Mouse (Mus musculus): ENCODE results near the gene Tmem199.
A peak's percentile ranks its signal among the peaks of the same experiment; 100 is the strongest.

Tmem199 gene

DNA sequence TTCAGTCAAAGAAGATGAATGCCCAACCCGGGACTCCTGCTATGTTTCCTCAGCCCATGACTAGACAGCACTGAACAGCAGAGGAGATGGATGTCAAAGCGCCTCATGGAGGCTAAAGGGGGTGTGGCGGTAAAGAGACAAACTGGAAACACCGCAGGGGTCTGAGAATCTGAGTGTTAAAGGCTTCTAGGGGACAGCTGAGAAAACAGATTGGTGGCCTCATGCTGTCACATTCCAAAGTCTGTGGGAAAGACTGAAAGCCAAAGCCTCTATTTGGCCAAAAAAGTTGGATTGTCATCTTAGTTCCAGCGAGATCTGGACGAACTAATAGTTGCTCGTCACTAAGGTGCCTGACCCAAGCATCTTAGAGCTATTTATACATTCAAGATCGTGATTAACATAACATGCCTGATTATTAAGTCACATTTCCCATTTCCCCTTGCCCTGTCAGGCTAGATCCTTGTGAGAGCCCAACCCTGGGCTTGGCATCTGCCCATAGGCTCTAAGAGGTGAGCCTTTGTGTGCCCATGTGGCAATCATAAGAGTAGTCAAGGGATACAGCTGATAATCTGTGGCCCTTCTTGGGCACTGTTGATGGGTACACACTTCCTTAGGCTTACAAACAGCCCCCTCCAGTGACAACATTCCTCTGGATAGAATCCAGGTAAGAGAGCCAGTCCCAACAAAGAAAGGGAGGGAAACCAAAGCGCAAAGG is 11.4 kb upstream of the Tmem199 start:
- DNase-seq, result no peak

DNA sequence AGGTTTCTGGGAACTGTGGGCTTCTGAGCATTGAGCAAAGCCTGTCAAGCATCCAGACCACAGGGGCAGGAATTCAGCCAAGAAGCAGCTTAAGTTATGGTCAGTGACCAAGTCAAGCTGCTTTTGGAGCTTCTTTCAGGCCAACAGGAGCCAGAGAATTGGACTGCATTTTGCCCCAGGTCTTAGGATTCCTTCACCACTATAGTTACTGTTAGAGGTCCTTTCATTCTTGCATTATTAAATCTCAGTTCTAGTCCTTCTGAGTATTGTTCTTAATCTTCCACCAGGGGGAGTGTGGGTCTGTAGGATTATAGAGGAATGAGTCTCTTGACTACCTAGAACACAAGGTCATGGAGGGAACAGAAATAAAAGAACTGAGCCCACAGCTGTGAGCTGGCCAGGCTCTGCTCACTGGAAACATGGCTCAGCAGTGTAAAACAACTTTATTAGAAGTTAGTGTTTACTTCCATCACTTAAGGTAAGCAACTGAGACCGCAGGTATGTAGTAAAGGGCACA is 10.6 kb upstream of the Tmem199 start:
- no peak for DNase-seq

DNA sequence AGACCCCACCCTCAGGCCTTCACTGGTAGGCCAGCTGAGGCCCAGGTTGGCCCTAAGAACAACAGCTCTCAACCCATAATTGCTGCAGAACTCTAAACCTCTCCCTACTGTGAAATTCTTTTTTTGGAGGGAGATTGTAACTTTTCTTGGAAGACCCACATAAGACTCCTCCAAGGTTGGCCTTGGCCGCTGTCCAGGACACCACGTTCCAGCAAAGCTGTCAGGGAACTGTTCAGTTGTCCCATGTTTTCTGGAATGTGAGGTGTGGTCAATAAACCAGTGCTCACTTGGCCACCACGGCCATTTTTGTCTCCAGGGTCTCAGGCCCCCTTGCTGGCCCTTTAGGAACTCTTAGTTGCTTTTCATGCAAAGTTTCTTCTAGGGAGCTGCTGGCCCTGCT is 9.9 kb upstream of the Tmem199 start:
- DNase-seq, result no peak

DNA sequence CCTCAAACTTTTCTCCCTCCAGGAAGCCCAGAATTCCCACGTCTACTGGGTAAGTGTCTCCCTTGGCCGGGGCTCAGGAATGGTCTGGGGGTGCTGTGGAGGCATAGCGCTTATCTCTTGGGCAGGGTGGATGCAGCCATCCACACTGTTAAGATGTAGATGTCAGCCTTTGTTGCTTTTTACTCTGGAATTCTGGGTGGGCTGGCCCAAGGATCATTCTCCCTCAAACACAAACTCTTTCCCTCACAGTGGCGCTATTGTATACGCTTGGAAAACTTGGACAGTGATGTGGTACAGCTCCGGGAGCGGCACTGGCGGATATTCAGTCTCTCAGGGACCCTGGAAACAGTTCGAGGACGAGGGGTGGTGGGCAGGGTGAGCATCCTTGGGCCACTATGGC is 7.0 kb upstream of the Tmem199 start:
- no peak for DNase-seq

DNA sequence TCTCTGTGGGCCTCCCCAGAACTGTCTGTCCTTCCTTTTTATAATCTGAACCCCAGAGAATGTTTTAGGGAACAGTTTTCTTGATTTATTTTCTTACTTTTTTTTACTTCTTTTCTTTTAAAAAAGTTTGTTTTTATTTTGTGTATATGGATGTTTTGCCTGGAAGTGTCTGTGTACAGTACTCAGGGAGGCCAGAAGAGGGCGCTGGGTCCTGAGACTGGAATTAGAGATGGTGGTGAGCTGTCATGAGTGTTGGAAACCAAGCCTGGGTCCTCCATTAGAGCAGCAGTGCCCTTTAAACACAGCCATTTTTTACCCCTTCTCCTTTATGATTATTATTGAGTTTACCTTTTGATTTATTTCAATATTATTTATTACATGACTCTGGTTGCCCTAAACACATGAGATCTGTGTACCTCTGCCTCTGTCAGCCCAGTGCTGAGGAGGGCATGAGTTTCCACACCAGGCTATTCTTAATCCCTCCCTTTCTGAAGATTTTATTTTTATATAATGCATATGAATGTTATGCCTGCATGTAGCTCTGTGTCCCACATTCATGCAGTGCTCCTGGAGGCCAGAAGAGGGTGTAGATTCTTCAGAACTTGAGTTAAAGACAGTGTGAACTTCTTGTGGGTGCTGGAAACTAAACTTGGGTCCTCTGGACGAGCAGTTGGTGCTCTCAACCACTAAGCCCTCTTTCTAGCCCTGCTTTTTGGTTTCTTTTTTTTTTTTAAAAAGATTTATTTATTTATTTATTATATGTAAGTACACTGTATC is 3.8 kb upstream of the Tmem199 start:
- DNase-seq, result peak; percentile 39

DNA sequence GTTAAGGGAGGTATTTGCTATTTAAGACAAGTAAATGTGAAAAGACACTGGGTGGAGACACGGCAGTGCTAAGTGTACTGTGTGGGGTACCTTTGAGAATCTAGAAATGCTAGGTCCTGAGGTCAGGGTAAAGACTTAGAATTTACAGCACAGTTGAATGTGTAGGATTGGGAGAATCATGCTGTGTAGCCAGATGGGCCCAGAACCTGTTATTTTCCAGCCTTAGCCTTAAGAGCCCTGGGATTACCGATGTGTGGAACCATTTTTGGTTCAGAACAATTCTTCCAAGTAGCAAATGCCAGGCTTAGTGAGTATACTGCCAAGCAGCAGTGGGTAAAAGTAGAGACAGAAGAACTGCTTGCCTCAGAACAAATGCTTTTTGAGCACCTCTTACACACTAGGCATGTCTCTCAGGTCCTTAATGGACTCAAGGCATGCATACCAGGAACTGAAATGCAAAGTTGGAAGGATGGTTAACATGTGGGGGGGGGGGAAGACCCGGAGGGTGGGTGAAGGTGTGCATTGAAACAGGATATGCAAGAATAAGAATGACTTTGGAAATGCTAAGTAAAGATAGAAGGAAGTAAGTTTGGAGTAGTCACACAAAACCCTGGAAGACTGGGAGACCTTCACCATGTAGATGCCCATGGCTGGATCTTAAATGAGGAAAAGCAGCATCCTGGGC is 1.3 kb upstream of the Tmem199 start:
- DNase-seq, result no peak

DNA sequence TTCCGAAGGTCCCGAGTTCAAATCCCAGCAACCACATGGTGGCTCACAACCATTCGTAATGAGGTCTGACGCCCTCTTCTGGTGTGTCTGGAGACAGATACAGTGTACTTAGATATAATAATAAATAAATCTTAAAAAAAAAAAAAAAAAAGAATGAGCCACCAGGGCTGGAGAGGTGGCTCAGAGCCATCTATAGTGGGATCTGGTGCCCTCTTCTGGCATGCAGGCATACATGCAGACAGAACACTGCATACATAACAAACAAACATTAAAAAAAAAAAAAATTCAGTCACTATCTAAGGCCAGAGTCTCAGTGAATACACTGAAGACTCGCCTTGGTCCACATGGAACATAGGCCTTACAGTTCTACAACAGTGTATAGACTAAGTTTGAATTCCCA is 2.8 kb downstream of the Tmem199 start:
- no peak for DNase-seq

DNA sequence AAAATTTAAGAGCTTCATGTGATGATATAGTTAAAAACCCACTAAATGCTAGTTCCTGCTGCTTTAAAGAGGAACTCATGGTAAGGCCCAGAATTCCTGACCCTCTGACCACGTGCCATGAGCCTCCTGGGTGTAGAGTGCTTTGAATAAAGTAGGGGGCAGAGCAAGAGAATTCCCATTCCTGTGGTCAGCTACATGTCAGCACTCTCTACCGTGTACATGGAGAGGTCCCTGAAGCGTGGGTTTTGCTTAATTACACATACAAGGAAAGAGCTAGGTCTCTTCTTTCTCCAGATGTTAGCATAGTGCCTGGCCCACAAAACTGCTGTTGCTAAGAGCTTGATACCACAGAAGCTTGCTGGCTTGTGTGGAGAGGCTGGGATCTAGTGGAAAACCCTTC is 6.5 kb downstream of the Tmem199 start:
- DNase-seq, result no peak

DNA sequence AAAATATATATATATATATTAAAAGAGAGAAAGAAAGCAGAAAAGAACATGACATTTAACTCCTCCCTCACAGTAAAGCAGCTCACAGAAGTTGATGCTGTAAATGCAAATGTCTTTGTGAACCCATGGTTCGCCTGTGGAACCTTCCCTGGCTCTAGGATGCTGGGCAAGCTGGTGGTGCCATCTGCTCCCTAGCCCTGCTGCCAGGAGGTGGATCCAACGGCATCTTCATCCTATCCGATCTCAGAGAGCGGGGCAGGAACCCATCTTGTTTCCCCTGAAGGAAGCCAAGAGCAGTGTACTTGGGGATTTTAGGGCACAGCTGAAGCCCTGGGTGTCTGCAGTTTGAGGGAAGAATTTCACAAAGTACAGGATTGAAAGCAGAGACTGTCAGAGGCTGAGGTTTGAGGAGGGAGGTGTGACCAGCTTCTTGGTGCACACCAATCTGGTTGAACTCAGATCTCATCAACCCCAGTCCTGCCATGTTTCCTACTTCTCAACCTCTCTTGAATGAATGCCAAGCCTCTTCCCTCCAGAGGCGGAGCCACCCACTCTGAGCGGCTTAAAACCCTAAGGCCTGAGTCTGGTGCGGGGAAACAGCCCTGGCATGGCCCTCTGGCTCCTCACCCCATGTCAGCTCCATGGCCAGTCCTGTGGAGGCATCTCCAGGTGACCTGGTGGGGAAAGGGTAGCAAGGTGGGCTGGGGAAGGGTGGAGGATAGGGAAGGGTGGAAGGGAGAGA is 8.9 kb downstream of the Tmem199 start, which contains the start of gene Sebox:
Gene Sebox (plus strand): TSS at position 539 of the 742 bp plus-strand sequence.
- DNase-seq, result no peak

DNA sequence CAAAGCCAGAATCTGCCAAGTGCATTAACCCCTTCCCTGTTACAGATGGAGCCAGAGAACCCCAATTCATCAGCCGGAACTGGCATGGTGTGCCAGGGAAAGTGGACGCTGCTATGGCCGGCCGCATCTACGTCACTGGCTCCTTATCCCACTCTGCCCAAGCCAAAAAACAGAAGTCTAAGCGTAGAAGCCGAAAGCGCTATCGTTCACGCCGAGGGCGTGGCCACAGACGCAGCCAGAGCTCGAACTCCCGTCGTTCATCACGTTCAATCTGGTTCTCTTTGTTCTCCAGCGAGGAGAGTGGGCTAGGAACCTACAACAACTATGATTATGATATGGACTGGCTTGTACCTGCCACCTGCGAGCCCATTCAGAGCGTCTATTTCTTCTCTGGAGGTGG is 10.4 kb downstream of the Tmem199 start:
- DNase-seq, result no peak

DNA sequence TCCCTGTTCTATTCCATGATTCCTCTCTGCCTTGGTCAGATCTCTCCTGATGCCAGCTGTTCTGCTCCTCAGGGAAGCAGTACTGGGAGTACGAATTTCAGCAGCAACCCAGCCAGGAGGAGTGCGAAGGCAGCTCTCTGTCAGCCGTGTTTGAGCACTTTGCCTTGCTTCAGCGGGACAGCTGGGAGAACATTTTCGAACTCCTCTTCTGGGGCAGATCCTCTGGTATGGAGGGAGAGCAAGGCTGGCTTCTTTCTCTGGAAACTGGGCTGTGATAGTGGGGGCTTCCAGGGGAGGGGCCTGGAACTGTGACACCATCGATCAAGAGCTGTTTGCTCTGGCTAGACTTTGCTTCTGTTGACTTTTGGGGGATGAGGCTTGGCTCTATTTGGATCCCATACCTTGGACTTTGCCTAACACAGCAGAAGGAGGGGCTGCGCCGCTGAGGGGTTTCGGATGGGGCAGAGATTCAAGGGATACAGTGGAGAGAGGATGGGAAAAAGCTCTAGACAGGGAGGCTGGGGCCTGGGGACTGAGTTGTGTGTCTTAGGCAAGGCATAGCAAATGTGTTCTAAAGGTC is 11.3 kb downstream of the Tmem199 start:
- DNase-seq, result peak; percentile 35

DNA sequence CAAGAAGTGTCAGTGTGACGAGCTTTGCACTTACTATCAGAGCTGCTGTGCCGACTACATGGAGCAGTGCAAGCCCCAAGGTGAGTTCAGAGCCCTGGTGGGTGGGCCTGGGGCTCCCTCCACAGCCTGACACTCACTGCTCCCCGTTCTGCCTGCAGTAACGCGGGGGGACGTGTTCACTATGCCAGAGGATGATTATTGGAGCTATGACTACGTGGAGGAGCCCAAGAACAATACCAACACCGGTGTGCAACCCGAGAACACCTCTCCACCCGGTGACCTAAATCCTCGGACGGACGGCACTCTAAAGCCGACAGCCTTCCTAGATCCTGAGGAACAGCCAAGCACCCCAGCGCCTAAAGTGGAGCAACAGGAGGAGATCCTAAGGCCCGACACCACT is 12.4 kb downstream of the Tmem199 start:
- no peak for DNase-seq

DNA sequence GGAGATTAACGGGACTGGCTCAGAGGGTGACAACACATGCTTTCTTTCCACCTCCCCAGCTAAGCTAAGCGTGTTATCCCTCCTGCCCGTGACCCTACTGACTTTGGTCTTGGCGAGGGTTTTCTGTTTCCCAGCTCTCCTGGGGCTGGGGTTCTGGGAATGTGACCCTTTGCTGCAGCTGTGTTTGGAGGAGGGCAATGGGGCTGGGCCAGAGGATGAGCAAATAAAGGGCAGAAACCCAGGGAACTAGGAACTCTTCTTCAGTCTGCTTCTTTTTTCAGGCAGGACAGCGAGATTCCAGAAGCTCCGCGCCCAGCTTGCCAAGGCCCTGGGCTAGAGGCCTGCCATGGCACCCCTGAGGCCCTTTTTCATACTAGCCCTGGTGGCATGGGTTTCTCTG is 13.0 kb downstream of the Tmem199 start, which contains the start of gene Vtn:
Gene Vtn (plus strand): TSS at position 88 of the 400 bp plus-strand sequence.
- DNase-seq, result peak; percentile 38

DNA sequence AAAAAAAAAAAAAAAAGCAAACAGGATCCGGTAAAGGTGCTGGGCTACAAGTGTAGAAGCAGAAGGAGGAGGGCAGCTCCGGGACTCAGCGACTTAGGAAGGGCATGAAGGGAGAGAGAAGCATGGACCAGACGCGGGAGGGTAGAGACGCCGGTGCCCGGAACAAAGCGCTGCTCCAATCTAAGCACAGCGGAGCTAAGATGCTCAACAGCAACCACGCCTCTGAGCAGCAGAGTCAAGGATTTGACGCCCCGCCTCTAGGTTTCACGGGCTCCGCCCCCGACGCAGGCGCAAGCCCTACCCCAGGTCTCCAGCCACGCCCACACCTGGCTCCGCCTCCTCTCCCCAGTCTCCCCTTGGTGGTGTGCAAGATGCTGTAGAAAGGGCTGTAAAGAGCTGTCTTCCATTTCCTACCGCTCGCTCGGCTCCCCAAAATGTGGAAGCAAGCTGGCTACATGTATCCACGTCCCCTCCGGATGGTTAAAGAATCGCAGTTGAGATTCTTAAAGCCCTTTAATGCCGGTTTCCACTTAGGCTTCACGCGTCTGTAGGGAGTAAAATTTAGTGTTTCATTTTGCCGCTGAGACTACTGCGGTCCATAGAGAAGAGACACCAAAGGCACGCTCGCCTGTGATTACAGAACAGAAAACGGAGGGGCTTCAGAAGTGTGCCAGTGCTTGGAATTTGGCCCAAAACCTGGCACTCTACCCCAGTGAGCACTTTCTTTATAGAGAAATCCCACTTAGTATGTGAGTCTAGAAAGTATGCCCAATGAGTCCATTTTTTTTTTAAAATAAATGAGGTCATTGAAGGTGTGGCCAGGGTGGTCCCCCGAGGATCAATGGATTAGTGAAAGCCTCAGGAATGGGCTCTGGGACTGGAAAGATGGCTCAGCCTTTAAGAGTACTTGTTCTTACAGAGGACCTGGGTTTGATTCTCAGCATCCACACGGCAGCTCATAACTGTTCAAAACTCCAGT is 14.1 kb downstream of the Tmem199 start, which contains the start of gene Sarm1:
Gene Sarm1 (minus strand): TSS at position 211 of the 979 bp plus-strand sequence.
- DNase-seq, result peak; percentile 95

DNA sequence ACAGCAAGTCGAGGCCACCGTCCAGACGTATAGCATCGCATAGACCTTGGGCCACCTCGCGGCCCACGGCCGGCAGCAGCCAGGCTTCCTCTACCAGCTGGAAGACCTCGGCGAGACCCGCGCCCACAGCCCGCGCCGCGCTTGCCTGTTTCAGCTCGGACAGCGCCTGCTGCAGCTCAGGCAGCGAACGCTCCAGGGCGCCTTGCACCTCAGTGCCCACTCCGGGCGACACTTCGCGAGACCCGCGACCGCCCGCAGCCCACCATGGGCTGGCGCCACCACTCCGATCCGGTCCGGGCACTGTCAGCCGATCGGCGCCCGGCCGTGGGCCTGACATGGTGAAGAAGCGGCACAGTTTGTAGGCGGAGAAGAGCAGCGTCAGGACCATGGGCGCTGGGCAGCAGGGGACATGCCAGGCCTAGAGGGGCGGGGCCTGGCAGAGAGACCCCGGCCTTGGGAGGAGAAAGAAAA is 14.9 kb downstream of the Tmem199 start:
- no peak for DNase-seq

DNA sequence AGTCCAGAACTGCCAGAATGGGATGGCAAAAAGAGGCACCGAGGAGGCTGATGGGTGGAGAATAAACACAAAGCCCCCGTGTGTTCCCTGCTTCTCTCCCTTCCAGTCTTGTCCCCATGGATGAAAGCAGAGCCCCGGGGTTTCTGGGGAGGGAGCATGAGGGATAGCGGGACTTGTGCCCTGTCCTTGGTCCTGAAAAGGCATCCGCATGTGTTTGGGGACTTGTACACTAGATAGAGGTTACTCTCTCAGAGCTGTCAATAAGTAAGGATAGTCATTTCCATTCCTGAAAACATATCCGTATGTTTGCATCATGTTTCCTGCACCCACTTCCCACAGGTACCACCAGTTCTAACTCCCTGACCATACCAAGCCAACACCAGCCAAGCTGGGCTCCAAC is 16.1 kb downstream of the Tmem199 start:
- peak; percentile 52 for DNase-seq

DNA sequence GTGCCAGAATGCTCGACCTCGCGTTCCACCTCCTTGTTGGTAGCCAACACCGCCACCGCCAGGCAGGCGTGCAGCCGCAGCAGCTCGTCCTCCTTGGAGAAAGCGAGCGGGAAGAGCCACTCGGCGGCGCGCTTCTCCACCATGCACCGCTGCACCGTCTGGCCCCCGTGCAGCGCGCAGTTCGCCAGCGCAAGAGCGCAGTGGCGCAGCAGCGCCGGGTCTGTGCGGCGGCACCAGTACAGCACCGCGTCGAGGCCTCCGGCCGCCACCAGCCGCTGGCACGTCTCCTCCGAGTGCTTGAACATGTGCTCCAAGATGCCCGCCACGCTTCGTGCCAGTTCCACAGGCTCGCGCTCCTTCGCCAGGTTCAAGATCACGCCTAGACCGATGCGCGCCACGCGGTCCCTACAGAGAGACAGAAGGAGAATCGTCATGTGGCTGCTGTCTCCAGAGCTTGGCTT is 21.2 kb downstream of the Tmem199 start:
- DNase-seq, result peak; percentile 53

DNA sequence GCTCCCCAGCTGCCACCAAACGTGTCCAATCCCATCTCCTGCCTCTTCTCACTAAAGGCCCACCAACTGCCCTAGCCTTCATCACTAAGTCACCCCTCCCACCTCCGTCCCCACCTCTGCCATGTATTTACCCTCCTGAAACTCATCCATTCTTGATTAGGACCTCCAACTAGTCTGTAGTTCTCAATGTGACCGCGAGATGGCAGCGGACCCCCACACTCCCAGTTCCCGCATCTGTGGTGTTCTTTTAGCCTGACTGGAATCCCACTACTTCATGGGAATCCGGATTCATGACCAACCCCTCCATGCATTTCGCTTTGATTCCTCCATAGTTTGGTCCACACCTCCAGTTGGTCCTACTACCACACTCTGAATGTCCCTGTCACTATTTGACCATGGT is 23.8 kb downstream of the Tmem199 start:
- DNase-seq, result peak; percentile 59

DNA sequence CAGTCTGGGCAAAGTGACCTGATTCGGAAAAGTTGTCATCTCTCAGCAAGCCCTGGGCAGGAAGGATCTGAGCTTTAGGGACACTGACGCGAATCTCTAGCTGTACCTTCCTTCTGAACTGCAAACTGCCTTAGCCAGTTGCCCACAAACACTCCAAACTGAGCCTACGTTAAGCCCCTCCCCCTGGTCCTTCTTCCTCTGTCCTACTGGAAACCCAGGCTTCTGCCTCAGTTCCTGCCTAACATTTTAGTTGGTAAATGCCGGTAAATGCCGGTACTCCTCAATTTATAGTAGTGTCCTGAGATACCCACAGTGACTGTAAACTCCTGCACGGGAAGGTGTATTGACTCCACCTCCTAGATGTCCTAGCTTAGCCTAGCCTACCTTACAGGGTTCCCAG is 28.3 kb downstream of the Tmem199 start:
- no peak for DNase-seq

DNA sequence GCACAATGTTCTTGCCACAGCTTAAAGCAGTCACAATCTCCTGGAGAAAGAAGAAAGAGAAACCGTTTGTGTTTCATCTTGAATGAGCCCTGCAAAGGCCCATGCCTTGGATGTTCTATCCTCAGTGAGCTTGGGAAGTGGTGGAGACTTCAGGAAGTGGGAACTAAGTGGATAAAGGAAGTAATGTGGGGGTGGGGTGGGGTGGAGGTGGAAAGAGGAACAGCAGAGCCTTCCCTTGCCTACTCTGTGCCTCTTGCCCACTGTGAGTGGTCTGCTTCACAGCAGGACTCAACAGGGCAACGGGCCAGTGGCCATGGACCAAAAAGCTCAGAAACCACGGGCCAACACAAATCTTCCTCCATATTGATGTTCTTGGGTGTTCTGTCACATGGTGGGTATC is 36.7 kb downstream of the Tmem199 start:
- no peak for DNase-seq

Measured in liver (tissue).